Mouse (Mus musculus): ENCODE data around the gene Trir. TPM values are rescaled to one million over a fixed set of nuclear protein-coding genes. Genes with fewer than 3 reads are reported as not detected.

Gene Trir
- polyA plus RNA-seq, 1 experiment from 2014 or later: 133 TPM

DNA sequence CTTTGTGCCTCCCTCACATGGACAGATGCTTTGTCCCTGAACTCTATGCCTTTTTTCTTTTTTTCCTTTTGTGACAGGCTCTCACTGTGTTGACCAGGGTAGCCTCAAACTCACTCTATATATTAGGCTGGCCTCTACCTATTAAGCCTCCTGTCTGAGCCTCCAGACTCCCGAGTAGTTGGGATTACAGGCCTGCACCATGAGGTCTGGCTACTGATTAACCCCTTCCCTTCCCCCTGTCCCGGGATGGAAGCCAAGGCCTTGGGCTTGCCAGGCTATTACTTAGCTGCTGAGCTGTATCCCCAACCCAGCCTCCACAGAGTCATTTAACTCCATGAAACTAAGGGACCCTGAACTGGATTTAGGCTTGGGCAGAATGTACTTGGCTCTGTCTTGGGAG lies 38.6 kb downstream of the Trir start:
- Histone ChIP-seq H3K27ac (no peak overlapping the region), H3K4me1 (peaks cover 14% of the 10 kb centered on the region), H3K36me3 (peaks cover 37% of the 10 kb centered on the region), H3K9me3 (no peaks in the 10 kb centered on the region), H3K4me3 (no peak overlapping the region), H3K27me3 (ENCODE audit: insufficient read depth, poor library complexity, severe bottlenecking) (no peaks in the 10 kb centered on the region)
- DNase-seq (ENCODE audit: low spot score): no peak
- WGBS: 47% methylated on average over 2 of the region's 2 CpGs

DNA sequence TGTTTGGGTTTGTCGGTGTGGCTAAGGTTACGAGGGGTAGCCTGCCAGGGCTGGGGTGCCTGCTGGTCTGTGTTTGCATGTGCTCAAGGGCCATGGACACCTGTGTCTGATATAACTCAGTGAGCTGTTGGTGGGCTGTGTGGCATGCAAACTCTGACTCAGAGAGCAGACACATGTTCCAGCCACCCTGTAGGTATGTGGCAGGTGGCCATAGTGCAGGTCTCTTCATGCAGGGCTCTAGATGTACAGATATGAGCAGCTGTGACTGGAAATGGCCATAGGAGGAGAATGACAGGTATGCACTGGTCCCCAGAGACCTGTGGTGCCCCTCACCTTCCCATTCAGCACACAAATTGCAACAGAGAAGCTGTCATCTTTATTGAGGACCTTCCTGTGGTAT lies 40.5 kb downstream of the Trir start:
- H3K4me1 ChIP-seq: peaks cover 5% of the 10 kb centered on the region; the same call in 1 of the 2 replicates
- peaks cover 31% of the 10 kb centered on the region for H3K36me3 ChIP-seq
- no peaks in the 10 kb centered on the region for H3K9me3 ChIP-seq
- H3K27me3 ChIP-seq (ENCODE audit: insufficient read depth, poor library complexity, severe bottlenecking): no peaks in the 10 kb centered on the region
- no peak overlapping the region for H3K4me3 ChIP-seq
- no peak overlapping the region for H3K27ac ChIP-seq
- 87% methylated on average over 2 of the region's 2 CpGs for WGBS
- DNase-seq (ENCODE audit: low spot score): peak; percentile 67

DNA sequence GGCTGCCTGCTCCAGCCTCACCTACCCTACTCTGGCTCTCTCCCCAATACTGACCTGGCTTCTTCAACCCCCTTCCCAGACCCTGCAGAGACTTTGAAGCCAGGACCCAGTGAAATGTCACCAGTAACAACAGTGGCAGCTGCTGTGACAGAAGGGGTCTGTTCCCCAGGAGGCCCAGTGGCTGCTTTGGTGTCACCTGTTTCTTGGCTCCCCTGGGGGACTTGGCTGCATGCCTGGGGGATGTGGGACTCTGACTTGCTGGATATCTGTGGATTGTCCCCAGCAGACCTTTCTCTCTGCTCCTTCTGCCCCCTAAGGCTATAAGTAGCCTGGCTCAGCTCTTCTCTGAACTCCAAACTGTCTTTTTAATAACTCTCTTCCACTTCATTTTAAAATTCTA lies 41.4 kb downstream of the Trir start, which contains the start of gene Gm5741:
Gm5741 (minus strand) TSS at position 1 of the 400 bp plus-strand sequence.
- Histone ChIP-seq H3K9me3 (no peaks in the 10 kb centered on the region), H3K4me1 (peaks cover 12% of the 10 kb centered on the region; the same call in 1 of the 2 replicates), H3K27ac (no peak within 1 kb of the TSS), H3K4me3 (no peak within 1 kb of the TSS), H3K36me3 (peaks cover 26% of the 10 kb centered on the region), H3K27me3 (ENCODE audit: insufficient read depth, poor library complexity, severe bottlenecking) (no peaks in the 10 kb centered on the region)
- DNase-seq (ENCODE audit: low spot score): no peak

DNA sequence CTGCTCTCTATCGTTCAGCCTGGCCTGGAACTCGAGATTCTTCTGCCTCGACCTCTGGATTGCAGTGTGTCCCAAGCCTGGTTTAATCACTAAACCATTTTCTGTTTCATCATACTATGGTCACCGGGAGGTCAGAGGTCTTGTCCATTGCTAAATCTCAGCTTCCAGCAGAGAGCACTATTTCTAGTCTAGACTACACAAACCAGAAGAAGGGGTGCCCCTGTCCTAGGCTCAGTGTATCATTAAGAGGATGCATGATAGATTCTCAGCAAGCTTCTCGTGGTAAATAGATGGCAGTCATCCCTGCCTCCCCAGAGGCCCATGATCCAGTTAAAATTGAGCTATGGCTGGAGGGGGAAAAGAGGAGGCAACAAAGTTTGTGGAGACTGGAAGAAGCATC lies 44.4 kb downstream of the Trir start:
- Histone ChIP-seq H3K9me3 (no peaks in the 10 kb centered on the region), H3K27me3 (ENCODE audit: insufficient read depth, poor library complexity, severe bottlenecking) (no peaks in the 10 kb centered on the region), H3K4me1 (peaks cover 25% of the 10 kb centered on the region), H3K27ac (peak overlapping the region; percentile 97), H3K4me3 (peak overlapping the region; percentile 96), H3K36me3 (peaks cover 42% of the 10 kb centered on the region)
- 82% methylated on average over 5 of the region's 5 CpGs for WGBS
- DNase-seq (ENCODE audit: low spot score): peak; percentile 69

DNA sequence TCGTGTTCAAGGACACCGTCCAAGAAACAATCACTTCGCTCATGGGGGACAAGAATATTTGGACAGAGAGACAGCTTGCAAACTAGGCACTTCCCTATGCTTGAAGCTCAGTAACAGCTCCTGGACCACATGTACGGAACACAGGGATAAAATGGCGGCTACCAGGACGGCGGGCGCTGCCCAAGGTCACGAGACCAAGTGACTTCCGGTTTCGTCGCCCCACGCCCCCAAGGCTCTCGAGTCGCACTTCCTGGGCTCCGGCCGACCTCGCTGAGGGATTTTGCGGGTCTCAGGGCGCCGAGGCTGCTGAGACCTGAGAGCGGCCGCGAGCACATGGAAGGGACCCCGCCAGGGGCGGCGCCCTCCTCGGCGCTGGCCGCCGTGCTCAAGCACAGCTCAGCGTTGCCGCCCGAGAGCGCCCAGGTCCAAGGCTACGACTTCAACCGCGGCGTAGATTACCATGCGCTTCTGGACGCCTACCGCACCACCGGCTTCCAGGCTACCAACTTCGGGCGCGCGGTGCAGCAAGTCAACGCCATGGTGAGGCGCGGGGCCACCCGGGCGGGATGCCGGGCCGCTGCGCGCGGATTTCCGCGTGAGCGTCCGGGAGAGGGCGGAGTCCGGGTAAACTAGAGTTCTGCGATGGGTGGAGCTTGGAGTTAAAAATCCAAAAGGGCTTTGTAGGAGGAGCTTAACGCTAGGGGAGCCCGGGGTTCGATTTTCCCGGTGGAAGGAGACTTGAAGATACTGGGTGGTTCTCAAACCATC lies 45.1 kb downstream of the Trir start, which contains the start of gene Dhps:
Dhps (plus strand) TSS at position 244 of the 768 bp plus-strand sequence.
- peak; percentile 96 for DNase-seq (ENCODE audit: low spot score)
- no peaks in the 10 kb centered on the region for H3K9me3 ChIP-seq
- under 1% methylated on average over 68 of the region's 68 CpGs for WGBS
- peaks cover 44% of the 10 kb centered on the region for H3K36me3 ChIP-seq
- H3K27ac ChIP-seq: peak within 1 kb of the TSS; percentile 97
- no peaks in the 10 kb centered on the region for H3K27me3 ChIP-seq (ENCODE audit: insufficient read depth, poor library complexity, severe bottlenecking)
- H3K4me3 ChIP-seq: peak within 1 kb of the TSS; percentile 96
- H3K4me1 ChIP-seq: peaks cover 25% of the 10 kb centered on the region

GRCm38 (mm10) chr8:85072364-85072929 lies 45.8 kb downstream of the Trir start:
- no peak for DNase-seq (ENCODE audit: low spot score)
- WGBS: 39% methylated on average over 9 of the region's 9 CpGs
- Histone ChIP-seq H3K36me3 (peaks cover 43% of the 10 kb centered on the region), H3K4me3 (peak overlapping the region; percentile 96), H3K27me3 (ENCODE audit: insufficient read depth, poor library complexity, severe bottlenecking) (no peaks in the 10 kb centered on the region), H3K27ac (peak overlapping the region; percentile 97), H3K9me3 (no peaks in the 10 kb centered on the region), H3K4me1 (peaks cover 25% of the 10 kb centered on the region)

- Histone ChIP-seq H3K4me1 (peaks cover 25% of the 10 kb centered on the region), H3K27ac (no peak overlapping the region), H3K4me3 (no peak overlapping the region), H3K9me3 (no peaks in the 10 kb centered on the region), H3K27me3 (ENCODE audit: insufficient read depth, poor library complexity, severe bottlenecking) (no peaks in the 10 kb centered on the region), H3K36me3 (peaks cover 47% of the 10 kb centered on the region)
- peak; percentile 69 for DNase-seq (ENCODE audit: low spot score)
- WGBS: 90% methylated on average over 15 of the region's 15 CpGs
These were observed 46.5 kb downstream of the Trir start for GRCm38 (mm10) chr8:85073041-85073612.

DNA sequence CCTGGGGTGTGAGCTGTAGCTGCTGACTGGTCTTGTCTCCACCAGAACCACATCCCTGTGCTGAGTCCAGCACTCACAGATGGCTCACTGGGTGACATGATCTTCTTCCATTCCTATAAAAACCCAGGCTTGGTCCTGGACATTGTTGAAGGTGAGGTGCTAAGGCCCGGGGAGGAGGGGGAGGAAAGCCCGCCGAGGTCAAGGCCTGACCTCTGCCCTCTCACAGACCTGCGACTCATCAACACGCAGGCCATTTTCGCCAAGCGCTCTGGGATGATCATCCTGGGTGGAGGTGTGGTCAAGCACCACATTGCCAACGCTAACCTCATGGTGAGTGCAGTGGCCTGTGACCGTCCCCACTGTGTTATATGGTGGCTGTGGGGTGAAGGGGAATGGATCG lies 47.5 kb downstream of the Trir start:
- H3K4me3 ChIP-seq: no peak overlapping the region
- no peak overlapping the region for H3K27ac ChIP-seq
- H3K9me3 ChIP-seq: no peaks in the 10 kb centered on the region
- DNase-seq (ENCODE audit: low spot score): no peak
- no peaks in the 10 kb centered on the region for H3K27me3 ChIP-seq (ENCODE audit: insufficient read depth, poor library complexity, severe bottlenecking)
- peaks cover 55% of the 10 kb centered on the region for H3K36me3 ChIP-seq
- H3K4me1 ChIP-seq: peaks cover 30% of the 10 kb centered on the region
- WGBS: 86% methylated on average over 10 of the region's 10 CpGs

- WGBS: 92% methylated on average over 10 of the region's 10 CpGs
- Histone ChIP-seq H3K36me3 (peaks cover 58% of the 10 kb centered on the region), H3K9me3 (no peaks in the 10 kb centered on the region), H3K4me3 (no peak overlapping the region), H3K27ac (no peak overlapping the region), H3K4me1 (peaks cover 35% of the 10 kb centered on the region), H3K27me3 (ENCODE audit: insufficient read depth, poor library complexity, severe bottlenecking) (no peaks in the 10 kb centered on the region)
- DNase-seq (ENCODE audit: low spot score): no peak
These were observed 48.0 kb downstream of the Trir start for GRCm38 (mm10) chr8:85074617-85075016.

GRCm38 (mm10) chr8:85076001-85076400 lies 49.4 kb downstream of the Trir start:
- 73% methylated on average over 9 of the region's 9 CpGs for WGBS
- Histone ChIP-seq H3K27ac (no peak overlapping the region), H3K9me3 (no peaks in the 10 kb centered on the region), H3K27me3 (ENCODE audit: insufficient read depth, poor library complexity, severe bottlenecking) (no peaks in the 10 kb centered on the region), H3K4me1 (peaks cover 37% of the 10 kb centered on the region), H3K4me3 (peak overlapping the region; percentile 22; the same call in 1 of the 2 replicates), H3K36me3 (peaks cover 58% of the 10 kb centered on the region)
- peak; percentile 82 for DNase-seq (ENCODE audit: low spot score)

DNA sequence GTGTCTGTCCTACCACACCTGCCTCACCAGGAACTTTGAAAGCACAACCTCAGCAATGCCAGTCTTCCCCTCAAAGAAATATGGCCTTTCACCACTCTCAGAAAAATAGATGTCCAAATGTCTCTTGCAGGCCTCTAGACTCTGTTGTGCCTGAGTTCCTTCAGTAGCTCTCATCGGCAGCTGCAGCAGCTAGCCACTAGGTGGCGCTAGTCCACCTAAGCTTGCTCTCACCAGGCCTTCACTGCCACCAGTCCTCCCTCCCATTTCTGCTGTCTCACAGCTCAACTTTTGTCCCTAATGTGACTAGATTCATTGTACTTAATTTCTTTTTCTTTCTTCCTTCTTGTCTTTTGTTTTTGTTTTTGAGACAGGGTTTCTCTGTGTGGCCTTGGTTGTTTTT lies 50.4 kb downstream of the Trir start:
- WGBS: 0% methylated on average over 2 of the region's 2 CpGs
- H3K4me3 ChIP-seq: no peak overlapping the region
- H3K9me3 ChIP-seq: no peaks in the 10 kb centered on the region
- no peak overlapping the region; the same call in 1 of the 2 replicates for H3K27ac ChIP-seq
- H3K36me3 ChIP-seq: peaks cover 58% of the 10 kb centered on the region
- peak; percentile 91 for DNase-seq (ENCODE audit: low spot score)
- no peaks in the 10 kb centered on the region for H3K27me3 ChIP-seq (ENCODE audit: insufficient read depth, poor library complexity, severe bottlenecking)
- H3K4me1 ChIP-seq: peaks cover 44% of the 10 kb centered on the region
